Mouse (Mus musculus) G1E (cell line): ENCODE data around the gene Uba7.

ENCODE experiments used
- CTCF ChIP-seq: IDR thresholded peaks from 2 replicates; pipeline ENCODE4 v1.5.1; 2012; ENCODE audit warnings: low read depth, low read length, inconsistent platforms, mixed read lengths
- GATA1 ChIP-seq: IDR thresholded peaks from 2 replicates; pipeline ENCODE4 v1.6.1; 2012; ENCODE audit warnings: borderline replicate concordance, low read length, inconsistent platforms, mixed read lengths
- TAL1 ChIP-seq: conservative IDR thresholded peaks from 2 replicates; pipeline ENCODE4 v1.6.1; 2012; ENCODE audit warnings: low read depth, low read length, inconsistent platforms, mixed read lengths

GRCm38 (mm10) chr9:107992197-107992596, 16.9 kb downstream of the Uba7 start, which contains the start of gene Cdhr4:
- TF ChIP-seq CTCF (no peak), GATA1 (no peak), TAL1 (no peak)
